Mouse (Mus musculus): ENCODE data around the gene Foxp2. TPM values are rescaled to one million over a fixed set of nuclear protein-coding genes. Genes with fewer than 3 reads are reported as not detected.

The Foxp2 gene
- polyA plus RNA-seq, 1 experiment from 2014 or later: 0.43 TPM

DNA sequence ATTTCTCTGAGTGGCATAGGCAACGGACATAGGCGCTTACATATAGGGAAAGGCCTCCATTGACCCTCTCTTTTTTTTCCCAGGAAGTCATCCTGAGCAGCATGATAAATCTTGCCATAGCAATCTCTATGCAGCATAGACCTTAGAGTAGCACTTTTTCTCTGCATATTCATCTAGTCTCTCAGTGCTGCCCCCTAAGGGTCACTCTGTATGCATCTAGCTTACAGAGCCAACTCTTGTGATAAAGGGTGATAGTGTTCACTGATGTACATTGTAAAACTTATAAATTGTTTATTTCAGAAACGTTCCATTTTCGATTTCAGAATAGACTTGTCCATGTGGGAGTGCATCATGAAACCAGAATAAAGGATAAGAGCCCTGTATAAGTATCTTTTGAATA is 454.7 kb downstream of the Foxp2 start:
- DNase-seq (ENCODE audit: low spot score): no peak

DNA sequence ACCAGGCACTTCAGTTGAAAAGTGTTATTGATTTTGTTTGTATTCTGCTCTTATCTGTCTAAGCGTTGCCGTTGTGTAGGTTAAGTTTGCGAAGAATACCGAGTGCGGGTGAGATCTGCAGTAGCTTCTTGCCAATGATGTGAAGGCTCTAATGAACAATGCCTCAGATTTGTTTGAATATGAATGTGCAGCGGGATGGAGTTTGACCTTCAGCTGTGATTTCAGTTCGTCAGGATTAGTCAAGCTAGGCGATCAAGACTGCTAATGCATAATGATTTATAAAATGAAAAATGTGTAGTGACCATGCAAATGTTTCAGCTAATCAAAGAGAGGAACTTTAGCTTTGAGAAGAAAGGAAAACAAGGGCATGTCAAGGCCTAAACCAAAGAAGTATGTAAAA is 469.1 kb downstream of the Foxp2 start:
- no peak for DNase-seq (ENCODE audit: low spot score)

DNA sequence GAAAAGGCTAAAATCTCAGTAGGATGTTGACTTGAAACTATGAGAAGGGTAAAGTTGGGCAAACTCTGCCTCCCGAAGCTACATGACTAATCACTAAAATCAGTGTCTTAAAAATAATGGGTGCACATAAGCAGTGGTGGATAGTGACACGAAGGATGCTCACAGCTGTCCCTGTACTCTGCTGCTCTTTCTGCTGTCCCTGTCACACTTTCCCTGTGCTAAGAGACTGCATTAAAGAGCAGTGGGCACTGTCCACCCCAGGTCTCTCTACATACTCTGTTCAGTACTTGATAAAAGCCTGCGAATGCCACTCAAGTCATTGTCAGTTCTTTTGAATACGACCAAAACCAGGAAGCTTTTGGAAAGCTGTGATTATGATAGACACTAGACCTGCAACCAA is 469.7 kb downstream of the Foxp2 start:
- no peak for DNase-seq (ENCODE audit: low spot score)

DNA sequence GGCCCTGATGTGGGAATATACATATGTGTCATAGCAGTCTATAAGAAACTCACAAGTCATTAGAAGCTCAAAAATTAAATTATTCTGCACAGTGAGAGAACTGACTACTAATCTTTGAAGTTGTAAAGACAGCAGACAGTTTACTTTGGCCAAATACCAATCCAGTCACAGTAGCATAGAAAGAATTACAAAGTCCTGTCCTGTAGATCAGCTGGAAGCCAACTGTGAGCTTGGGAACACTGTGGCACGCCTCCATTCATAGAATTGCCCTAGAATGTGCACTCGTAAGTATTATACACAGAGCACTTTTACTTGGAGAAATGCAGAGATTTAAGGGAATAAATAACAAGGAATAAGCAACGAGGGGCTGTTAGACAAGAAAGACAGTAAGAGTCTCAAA is 472.5 kb downstream of the Foxp2 start:
- DNase-seq (ENCODE audit: low spot score): no peak

DNA sequence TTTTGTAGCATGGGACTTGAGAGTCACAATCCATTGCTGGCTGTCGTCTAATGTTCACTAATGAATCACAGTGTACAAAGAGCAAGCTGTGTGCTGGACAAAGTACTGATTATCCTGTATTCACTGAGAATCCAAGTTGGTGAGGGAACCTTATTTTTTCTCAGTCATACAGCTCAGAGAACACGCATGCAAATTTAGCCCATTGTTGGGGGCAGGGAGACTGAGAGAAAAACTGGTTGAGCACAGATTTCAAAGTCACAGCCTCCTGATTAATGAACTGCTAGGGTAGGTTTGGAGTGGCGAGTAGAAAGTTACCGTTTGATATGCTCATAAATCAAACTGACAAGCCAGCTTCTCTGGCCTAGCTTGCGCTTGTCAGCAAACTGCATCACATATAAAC is 477.1 kb downstream of the Foxp2 start:
- DNase-seq (ENCODE audit: low spot score): no peak

DNA sequence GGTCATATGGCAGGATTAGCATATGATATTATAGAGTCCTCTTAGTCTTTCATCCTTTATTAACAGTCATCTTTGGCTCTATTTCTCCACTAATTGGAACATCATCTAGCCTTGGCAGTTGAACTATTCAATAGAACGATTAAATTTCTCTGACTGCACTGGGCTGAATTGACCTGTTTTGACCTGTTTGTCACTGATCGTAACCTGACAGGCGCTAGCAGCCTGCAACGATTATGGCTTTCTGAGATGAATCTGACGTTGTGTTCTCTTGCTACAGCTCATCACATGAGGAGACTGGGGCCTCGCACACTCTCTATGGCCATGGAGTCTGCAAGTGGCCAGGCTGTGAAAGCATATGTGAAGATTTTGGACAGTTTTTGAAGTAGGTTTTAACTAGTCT is 495.3 kb downstream of the Foxp2 start:
- DNase-seq (ENCODE audit: low spot score): no peak

DNA sequence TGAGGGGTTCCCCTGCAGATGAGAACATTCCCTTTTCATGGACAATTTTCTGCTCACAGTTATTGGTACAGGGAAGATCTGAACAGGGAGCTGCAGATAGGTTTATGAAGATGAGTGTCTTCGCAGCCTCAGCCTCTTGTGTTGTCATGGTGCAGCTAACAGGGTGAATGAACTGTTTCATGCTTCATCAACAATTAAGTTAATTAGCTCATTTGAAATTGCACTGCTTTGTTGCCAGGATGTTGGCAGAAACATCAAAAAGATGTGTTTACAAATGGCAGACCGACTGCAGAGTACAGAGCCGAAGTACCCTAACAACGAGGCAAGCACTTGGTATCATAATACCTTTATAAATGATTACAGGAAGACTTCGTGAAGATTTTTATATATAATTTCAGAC is 496.3 kb downstream of the Foxp2 start:
- no peak for DNase-seq (ENCODE audit: low spot score)

DNA sequence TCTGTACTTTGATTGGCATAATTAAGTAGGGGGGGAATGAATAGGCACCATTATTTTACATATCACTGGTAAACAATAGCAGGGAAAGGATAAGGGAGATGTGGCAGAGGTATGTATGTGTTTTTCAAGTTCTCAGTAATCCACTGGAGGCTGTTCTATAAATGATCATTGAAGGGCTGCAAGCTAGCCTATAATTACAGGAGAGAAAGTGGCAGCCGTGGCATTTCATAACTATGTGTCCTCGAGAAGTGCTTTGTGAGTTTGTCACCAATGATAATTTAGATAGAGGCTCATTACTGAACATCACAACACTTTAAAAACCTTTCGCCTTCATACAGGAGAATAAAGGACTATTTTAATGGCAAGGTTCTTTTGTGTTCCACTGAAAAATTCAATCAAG is 500.0 kb downstream of the Foxp2 start:
- no peak for DNase-seq (ENCODE audit: low spot score)

DNA sequence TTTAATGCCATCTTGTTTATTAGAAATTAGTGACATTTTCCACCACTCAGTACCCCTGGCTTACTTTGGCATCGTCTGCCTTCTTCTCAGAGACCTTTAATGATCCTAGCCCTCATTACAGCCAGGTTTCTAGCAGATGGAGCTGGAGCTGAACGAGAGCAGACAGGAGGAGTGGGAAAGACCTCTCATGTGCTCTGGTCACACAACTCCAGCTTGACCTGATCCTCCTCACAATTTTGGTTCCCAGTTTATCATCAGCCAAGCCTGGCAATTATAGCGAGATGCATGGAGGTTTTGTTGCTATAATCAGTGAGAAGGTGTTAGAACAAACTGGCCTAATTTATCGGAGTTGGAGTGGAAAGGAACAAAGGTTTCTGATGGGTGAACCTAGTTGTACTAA is 500.9 kb downstream of the Foxp2 start:
- DNase-seq (ENCODE audit: low spot score): no peak

DNA sequence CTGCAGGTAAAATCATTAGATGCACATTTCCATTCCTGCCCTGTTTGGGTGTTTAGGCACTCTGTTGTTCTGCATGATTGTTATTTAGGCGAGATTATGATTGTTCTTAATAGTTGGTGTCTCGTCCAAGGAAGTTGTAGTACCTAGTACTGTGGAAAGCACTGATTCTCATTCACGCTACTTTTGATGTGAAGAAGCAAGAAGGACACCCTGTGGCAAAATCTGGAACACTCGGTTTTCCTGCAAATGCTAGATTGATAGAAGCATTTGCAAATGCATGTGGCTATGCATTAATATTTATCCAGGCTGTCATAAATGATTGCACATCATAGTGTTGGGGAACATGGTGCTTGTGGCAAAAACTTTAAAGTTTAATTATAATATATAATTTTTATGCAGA is 514.0 kb downstream of the Foxp2 start:
- DNase-seq (ENCODE audit: low spot score): no peak

DNA sequence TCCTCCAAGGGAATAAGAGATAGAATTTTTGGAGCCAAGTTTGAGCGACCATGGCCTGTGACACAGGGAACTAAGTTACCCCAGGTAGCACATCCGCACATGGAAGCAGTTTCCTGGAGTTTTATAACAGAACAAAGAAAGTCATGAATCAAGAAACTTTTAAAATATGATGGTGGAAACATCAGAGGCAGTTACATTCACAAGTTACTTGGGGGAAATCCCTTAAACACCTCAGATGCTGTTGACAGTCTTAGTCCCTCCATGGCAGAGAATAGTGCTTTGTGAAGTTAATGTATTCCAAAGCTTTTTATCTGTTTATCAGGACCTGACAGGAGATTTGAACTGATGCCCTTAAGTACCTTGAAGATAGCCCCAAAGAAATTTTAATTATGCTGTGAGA is 558.6 kb downstream of the Foxp2 start:
- no peak for DNase-seq (ENCODE audit: low spot score)

DNA sequence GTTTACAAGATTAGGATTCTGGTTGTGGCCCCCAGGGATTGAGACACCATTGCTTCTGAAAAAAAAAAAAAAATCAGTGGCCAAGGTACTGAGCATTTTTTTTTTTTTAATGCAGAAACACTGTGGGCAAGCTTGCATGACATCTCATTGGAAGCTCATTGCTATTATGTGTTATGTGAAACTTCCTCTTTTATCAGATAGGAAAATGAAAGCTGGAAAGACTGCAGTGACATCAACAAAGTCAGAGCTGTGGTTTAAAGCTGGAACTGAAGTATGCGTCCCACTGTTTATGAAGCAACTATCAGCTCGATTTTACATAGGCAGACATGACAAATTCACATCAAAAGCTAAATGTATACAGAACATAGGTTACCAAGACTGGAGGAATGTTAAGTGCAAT is 562.2 kb downstream of the Foxp2 start:
- DNase-seq (ENCODE audit: low spot score): no peak

DNA sequence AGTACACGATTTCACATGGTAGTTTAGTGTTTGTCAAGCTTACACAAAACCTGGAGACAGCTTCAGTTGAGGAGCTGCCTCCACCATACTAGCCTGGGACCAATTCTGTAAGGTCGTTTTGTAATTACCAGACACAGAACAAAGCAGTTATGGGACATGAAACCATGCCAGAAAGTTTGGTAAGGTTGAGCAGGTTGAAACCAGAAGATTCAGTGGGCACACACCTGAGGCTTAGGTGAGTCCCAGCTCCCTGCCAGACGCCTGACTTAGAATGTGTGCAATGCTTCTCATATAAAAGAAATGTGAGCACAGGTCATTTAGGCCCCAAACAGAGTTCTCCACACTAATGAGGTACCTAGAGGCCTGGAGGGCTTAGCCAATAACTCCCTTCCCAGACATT is 564.3 kb downstream of the Foxp2 start:
- no peak for DNase-seq (ENCODE audit: low spot score)

DNA sequence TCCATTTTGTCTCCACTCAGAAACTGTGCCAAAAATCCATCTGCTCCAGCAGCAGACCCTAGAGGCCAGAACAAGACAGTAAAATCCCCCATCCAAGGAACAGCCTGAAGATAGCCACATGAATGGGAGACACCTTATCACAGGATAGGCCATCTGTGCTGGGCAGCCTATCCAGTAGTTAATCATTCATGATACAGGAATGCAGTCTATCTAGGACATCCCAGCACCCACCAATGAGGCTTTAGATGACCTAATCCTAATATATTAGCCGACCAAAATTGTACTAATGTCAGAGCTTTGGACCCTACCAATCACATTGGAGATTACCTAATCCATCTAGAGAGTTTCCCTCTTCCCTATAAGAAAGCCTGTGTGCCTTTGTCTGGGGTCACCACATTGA is 565.5 kb downstream of the Foxp2 start:
- no peak for DNase-seq (ENCODE audit: low spot score)

DNA sequence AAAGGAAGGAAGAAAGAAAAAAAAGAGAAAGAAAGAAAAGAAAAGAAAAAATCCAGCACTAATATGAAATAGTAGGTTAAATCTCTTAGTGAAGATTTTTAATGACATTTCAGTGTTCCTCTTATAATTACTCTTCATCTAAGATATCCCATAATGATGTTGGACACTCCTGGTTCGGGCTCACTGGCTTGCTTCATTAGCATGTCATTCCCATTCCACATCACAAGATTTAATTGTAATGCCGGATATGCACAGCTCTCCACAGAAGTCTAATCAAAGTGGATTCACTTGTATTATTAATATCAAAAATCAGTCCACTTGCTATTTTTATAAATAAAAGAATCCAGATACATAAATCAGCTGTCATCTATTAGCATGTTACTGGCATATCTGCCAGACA is 585.8 kb downstream of the Foxp2 start:
- DNase-seq (ENCODE audit: low spot score): no peak

Small RNA genes lying within 50 kb of the gene (microRNA-seq; reads per million reads assigned to microRNA genes)
- not detected for gene Gm25470 (ENCODE audit: borderline number of aligned reads)

Other genes with a start within 250 kb of the Foxp2 start
- gene Ppp1r3a, start 146.1 kb upstream of the Foxp2 start, polyA plus RNA-seq (2015; fragmentation: Nextera tagmentation; extraction: Ambion mirVana): 0.05 TPM in 2 replicates

Measured in thymus, postnatal 0 days (tissue).